Mouse (Mus musculus): Measurements from ENCODE around the gene Cmip. TPM values are rescaled to one million over a fixed set of nuclear protein-coding genes. Genes with fewer than 3 reads are reported as not detected.

The Cmip gene
- polyA plus RNA-seq, 1 experiment from 2014 or later: 193 TPM

- WGBS: 66% methylated on average over 2 of the region's 2 CpGs
- Histone ChIP-seq H3K4me1 (peaks cover 57% of the 10 kb centered on the region), H3K4me3 (replicated peaks) (no peak overlapping the region)
Measured at GRCm38 (mm10) chr8:117329903-117330302, 73.0 kb downstream of the Cmip start.

GRCm38 (mm10) chr8:117332229-117333010 is 75.6 kb downstream of the Cmip start:
- 80% methylated on average over 27 of the region's 27 CpGs for WGBS
- Histone ChIP-seq H3K4me3 (replicated peaks) (no peak overlapping the region), H3K27me3 (replicated peaks) (no peaks in the 10 kb centered on the region), H3K9ac (replicated peaks) (no peak overlapping the region), H3K36me3 (no peaks in the 10 kb centered on the region), H3K4me2 (no peak overlapping the region), H3K9me3 (replicated peaks) (no peaks in the 10 kb centered on the region), H3K4me1 (peaks cover 63% of the 10 kb centered on the region), H3K27ac (replicated peaks) (no peak overlapping the region)
- no peak for ATAC-seq (ENCODE audit: low FRiP score)

More at GRCm38 (mm10) chr8:117329903-117330302, 73.0 kb downstream of the Cmip start:
- no peak for ATAC-seq (ENCODE audit: low FRiP score)
- Histone ChIP-seq H3K27ac (replicated peaks) (no peak overlapping the region), H3K9me3 (replicated peaks) (no peaks in the 10 kb centered on the region), H3K36me3 (no peaks in the 10 kb centered on the region), H3K4me2 (no peak overlapping the region), H3K9ac (replicated peaks) (no peak overlapping the region), H3K27me3 (replicated peaks) (no peaks in the 10 kb centered on the region)

GRCm38 (mm10) chr8:117333619-117334018 is 76.8 kb downstream of the Cmip start:
- Histone ChIP-seq H3K9me3 (replicated peaks) (no peaks in the 10 kb centered on the region), H3K4me1 (peaks cover 66% of the 10 kb centered on the region), H3K4me3 (replicated peaks) (no peak overlapping the region), H3K9ac (replicated peaks) (no peak overlapping the region), H3K27me3 (replicated peaks) (no peaks in the 10 kb centered on the region), H3K27ac (replicated peaks) (peak overlapping the region; percentile 68), H3K4me2 (no peak overlapping the region), H3K36me3 (no peaks in the 10 kb centered on the region)
- WGBS: 47% methylated on average over 6 of the region's 6 CpGs
- no peak for ATAC-seq (ENCODE audit: low FRiP score)

GRCm38 (mm10) chr8:117334058-117334747 is 77.3 kb downstream of the Cmip start:
- H3K9me3 ChIP-seq (replicated peaks): no peaks in the 10 kb centered on the region
- H3K4me3 ChIP-seq (replicated peaks): no peak overlapping the region
- WGBS: 60% methylated on average over 10 of the region's 10 CpGs
- H3K4me2 ChIP-seq: no peak overlapping the region
- peaks cover 67% of the 10 kb centered on the region for H3K4me1 ChIP-seq
- no peaks in the 10 kb centered on the region for H3K27me3 ChIP-seq (replicated peaks)
- ATAC-seq (ENCODE audit: low FRiP score): no peak
- H3K36me3 ChIP-seq: no peaks in the 10 kb centered on the region
- H3K27ac ChIP-seq (replicated peaks): peak overlapping the region; percentile 68
- no peak overlapping the region for H3K9ac ChIP-seq (replicated peaks)

GRCm38 (mm10) chr8:117334748-117335393 is 78.0 kb downstream of the Cmip start:
- ATAC-seq (ENCODE audit: low FRiP score): 0 out of 2 replicates have a peak, but pooled peaks have one; percentile 28
- Histone ChIP-seq H3K4me3 (replicated peaks) (no peak overlapping the region), H3K27me3 (replicated peaks) (no peaks in the 10 kb centered on the region), H3K4me1 (peaks cover 68% of the 10 kb centered on the region), H3K36me3 (no peaks in the 10 kb centered on the region), H3K9me3 (replicated peaks) (no peaks in the 10 kb centered on the region), H3K27ac (replicated peaks) (peak overlapping the region; percentile 68), H3K4me2 (no peak overlapping the region), H3K9ac (replicated peaks) (no peak overlapping the region)
- WGBS: 30% methylated on average over 14 of the region's 14 CpGs

- no peak overlapping the region for H3K4me2 ChIP-seq
- H3K27me3 ChIP-seq (replicated peaks): no peaks in the 10 kb centered on the region
- WGBS: 58% methylated on average over 8 of the region's 8 CpGs
- no peaks in the 10 kb centered on the region for H3K9me3 ChIP-seq (replicated peaks)
- no peak overlapping the region for H3K9ac ChIP-seq (replicated peaks)
- H3K27ac ChIP-seq (replicated peaks): no peak overlapping the region; the same call in 1 of the 2 replicates
- ATAC-seq (ENCODE audit: low FRiP score): no peak
- peaks cover 71% of the 10 kb centered on the region for H3K4me1 ChIP-seq
- no peaks in the 10 kb centered on the region for H3K36me3 ChIP-seq
- H3K4me3 ChIP-seq (replicated peaks): no peak overlapping the region
Measured at GRCm38 (mm10) chr8:117335423-117335822, 78.6 kb downstream of the Cmip start.

GRCm38 (mm10) chr8:117337188-117337587 is 80.3 kb downstream of the Cmip start:
- no peaks in the 10 kb centered on the region for H3K9me3 ChIP-seq (replicated peaks)
- no peak overlapping the region for H3K27ac ChIP-seq (replicated peaks)
- no peak overlapping the region for H3K4me3 ChIP-seq (replicated peaks)
- H3K9ac ChIP-seq (replicated peaks): no peak overlapping the region
- 89% methylated on average over 3 of the region's 3 CpGs for WGBS
- peaks cover 68% of the 10 kb centered on the region for H3K4me1 ChIP-seq
- ATAC-seq (ENCODE audit: low FRiP score): no peak
- no peaks in the 10 kb centered on the region for H3K36me3 ChIP-seq
- H3K27me3 ChIP-seq (replicated peaks): no peaks in the 10 kb centered on the region
- H3K4me2 ChIP-seq: no peak overlapping the region

GRCm38 (mm10) chr8:117338678-117339077 is 81.8 kb downstream of the Cmip start:
- no peak overlapping the region for H3K4me2 ChIP-seq
- no peak overlapping the region for H3K27ac ChIP-seq (replicated peaks)
- H3K36me3 ChIP-seq: no peaks in the 10 kb centered on the region
- H3K9ac ChIP-seq (replicated peaks): no peak overlapping the region
- peaks cover 64% of the 10 kb centered on the region for H3K4me1 ChIP-seq
- no peaks in the 10 kb centered on the region for H3K9me3 ChIP-seq (replicated peaks)
- no peaks in the 10 kb centered on the region for H3K27me3 ChIP-seq (replicated peaks)
- ATAC-seq (ENCODE audit: low FRiP score): no peak
- 73% methylated on average over 2 of the region's 2 CpGs for WGBS
- H3K4me3 ChIP-seq (replicated peaks): no peak overlapping the region

- Histone ChIP-seq H3K9ac (replicated peaks) (no peak overlapping the region), H3K4me1 (peaks cover 57% of the 10 kb centered on the region), H3K4me3 (replicated peaks) (no peak overlapping the region), H3K36me3 (no peaks in the 10 kb centered on the region), H3K9me3 (replicated peaks) (no peaks in the 10 kb centered on the region), H3K27ac (replicated peaks) (no peak overlapping the region), H3K4me2 (no peak overlapping the region; the same call in 1 of the 2 replicates), H3K27me3 (replicated peaks) (no peaks in the 10 kb centered on the region)
- no peak for ATAC-seq (ENCODE audit: low FRiP score)
- WGBS: 43% methylated on average over 19 of the region's 19 CpGs
Measured at GRCm38 (mm10) chr8:117339296-117339957, 82.6 kb downstream of the Cmip start.

GRCm38 (mm10) chr8:117339958-117340651 is 83.2 kb downstream of the Cmip start:
- Histone ChIP-seq H3K4me2 (no peak overlapping the region; the same call in 1 of the 2 replicates), H3K9ac (replicated peaks) (no peak overlapping the region), H3K4me1 (peaks cover 55% of the 10 kb centered on the region), H3K9me3 (replicated peaks) (no peaks in the 10 kb centered on the region), H3K4me3 (replicated peaks) (no peak overlapping the region), H3K27me3 (replicated peaks) (no peaks in the 10 kb centered on the region), H3K36me3 (no peaks in the 10 kb centered on the region), H3K27ac (replicated peaks) (no peak overlapping the region)
- 46% methylated on average over 12 of the region's 12 CpGs for WGBS
- no peak for ATAC-seq (ENCODE audit: low FRiP score)

- H3K4me1 ChIP-seq: peaks cover 48% of the 10 kb centered on the region
- no peak for ATAC-seq (ENCODE audit: low FRiP score)
Measured at GRCm38 (mm10) chr8:117340800-117341199, 83.9 kb downstream of the Cmip start.

More at GRCm38 (mm10) chr8:117340800-117341199, 83.9 kb downstream of the Cmip start:
- 92% methylated on average over 12 of the region's 12 CpGs for WGBS
- Histone ChIP-seq H3K4me2 (no peak overlapping the region), H3K4me3 (replicated peaks) (no peak overlapping the region), H3K9ac (replicated peaks) (no peak overlapping the region), H3K27ac (replicated peaks) (no peak overlapping the region), H3K9me3 (replicated peaks) (no peaks in the 10 kb centered on the region), H3K36me3 (no peaks in the 10 kb centered on the region), H3K27me3 (replicated peaks) (no peaks in the 10 kb centered on the region)

Data from neural tube, embryonic 15.5 days (tissue).